Mouse (Mus musculus) olfactory bulb, adult 2 months (tissue): ENCODE data around the gene Ttc9c. TPM values are rescaled to one million over a fixed set of nuclear protein-coding genes. Genes with fewer than 3 reads are reported as not detected.
A peak's percentile ranks its signal among the peaks of the same experiment; 100 is the strongest.

Source experiments
- H3K27ac ChIP-seq: fragments of 200-500 bp; 2 replicates; pipeline ENCODE4 v1.5.1; 2012; ENCODE audit warnings: low read depth, low read length; ENCODE audit not compliant: insufficient read depth
- H3K4me1 ChIP-seq: fragments of 200-500 bp; 2 replicates; pipeline ENCODE4 v1.6.1; 2012; ENCODE audit warnings: low read length; ENCODE audit not compliant: control insufficient read depth, insufficient read depth
- H3K4me3 ChIP-seq: fragments of 200-500 bp; 2 replicates; pipeline ENCODE4 v1.5.1; 2012; ENCODE audit warnings: mild to moderate bottlenecking, low read depth, low read length, moderate library complexity; ENCODE audit not compliant: insufficient read depth
- CTCF ChIP-seq: fragments of 200-500 bp; IDR thresholded peaks from 2 replicates; pipeline ENCODE4 v1.5.1; 2012; ENCODE audit warnings: low read depth, mild to moderate bottlenecking, low read length, moderate library complexity; ENCODE audit not compliant: insufficient read depth
- POLR2A ChIP-seq: fragments of 200-500 bp; IDR thresholded peaks from 2 replicates; pipeline ENCODE4 v1.6.1; 2012; ENCODE audit warnings: mild to moderate bottlenecking, low read depth, low read length, moderate library complexity; ENCODE audit not compliant: insufficient read depth
- WGBS: fragments of 180-500 bp; shearing (Covaris S2); methylation state at CpG from one replicate; pipeline ENCODE4 v1.1.7; 2018; 5-methylcytosine and 5-hydroxymethylcytosine counted together
- polyA plus RNA-seq: library from polyadenylated mRNA; stranded (reverse); fragments of >200 nt; gene quantifications from 2 replicates; pipeline ENCODE4 v1.2.4, GENCODE M21; 2012; ENCODE audit warnings: low replicate concordance; ENCODE audit not compliant: missing spikeins, insufficient read depth, insufficient read length

Ttc9c gene
- polyA plus RNA-seq, 1 experiment = not detected

DNA sequence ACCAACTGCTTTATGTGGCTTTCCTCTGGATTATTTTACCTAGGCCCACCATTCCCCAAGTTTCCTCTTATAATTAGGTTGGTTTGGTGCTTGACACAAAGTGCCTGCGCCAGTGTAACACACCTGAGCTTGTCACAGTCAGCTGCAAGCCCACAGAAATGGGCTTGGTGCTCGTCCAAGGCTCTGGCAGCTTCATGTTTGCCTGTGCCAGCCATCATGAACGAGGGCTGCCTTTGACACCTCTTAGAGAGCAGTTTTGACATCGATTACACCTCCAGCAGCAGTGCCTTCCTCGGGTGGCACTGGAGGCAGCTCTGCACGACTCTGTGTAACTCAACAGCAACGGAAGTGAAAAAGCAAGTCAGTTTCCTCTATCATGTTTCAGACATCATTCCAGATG lies 29.0 kb downstream of the Ttc9c start:
- Histone ChIP-seq H3K4me1 (no peaks in the 10 kb centered on the region), H3K27ac (no peak overlapping the region), H3K4me3 (no peak overlapping the region)
- 73% methylated on average over 7 of the region's 7 CpGs for WGBS
- TF ChIP-seq CTCF (no peak), POLR2A (no peak)

DNA sequence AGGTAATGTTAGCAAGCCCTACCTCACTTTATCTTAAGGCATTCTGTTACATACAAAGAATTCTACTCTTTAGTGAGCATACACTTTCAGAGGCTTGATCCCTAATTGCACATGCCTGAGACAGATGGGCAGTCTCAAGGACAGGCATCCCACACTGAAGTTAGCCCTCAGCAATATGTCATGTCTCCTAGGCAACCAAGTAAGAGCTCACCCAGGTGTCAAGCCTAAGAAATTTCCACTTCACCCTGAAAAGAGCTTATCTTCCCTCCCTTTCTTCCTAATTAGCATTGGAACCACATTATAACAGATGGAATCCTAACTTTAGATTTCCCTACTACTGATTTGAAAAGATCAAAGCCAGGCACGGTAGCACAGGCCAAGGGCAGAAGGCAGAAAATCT lies 30.0 kb downstream of the Ttc9c start:
- no peak overlapping the region for H3K4me3 ChIP-seq
- no peak overlapping the region for H3K27ac ChIP-seq
- no peak for TF ChIP-seq CTCF
- no peak for TF ChIP-seq POLR2A
- 38% methylated on average over 1 of the region's 1 CpGs for WGBS
- H3K4me1 ChIP-seq = no peaks in the 10 kb centered on the region

DNA sequence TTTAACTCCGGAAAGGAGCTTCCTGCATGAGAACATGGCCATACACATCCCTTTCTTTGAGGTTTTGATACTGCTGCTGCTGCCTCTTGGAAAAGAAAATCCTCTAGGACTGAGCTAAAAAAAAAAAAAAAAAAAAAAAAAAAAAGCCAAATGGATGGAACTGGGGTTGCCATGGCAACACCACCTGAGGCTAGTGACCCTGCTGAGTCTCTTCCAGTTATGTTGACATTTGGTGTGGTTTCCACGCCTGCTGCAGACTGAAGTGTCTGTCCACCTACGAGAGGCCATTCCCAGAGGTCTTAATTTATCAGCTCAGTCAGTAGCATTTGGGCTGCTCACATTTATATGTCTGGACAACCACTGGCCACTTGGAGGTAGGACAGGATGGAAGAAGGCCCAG lies 30.6 kb downstream of the Ttc9c start:
- Histone ChIP-seq H3K27ac (no peak overlapping the region), H3K4me3 (no peak overlapping the region), H3K4me1 (no peaks in the 10 kb centered on the region)
- no peak for TF ChIP-seq CTCF
- no peak for TF ChIP-seq POLR2A
- 33% methylated on average over 3 of the region's 3 CpGs for WGBS

DNA sequence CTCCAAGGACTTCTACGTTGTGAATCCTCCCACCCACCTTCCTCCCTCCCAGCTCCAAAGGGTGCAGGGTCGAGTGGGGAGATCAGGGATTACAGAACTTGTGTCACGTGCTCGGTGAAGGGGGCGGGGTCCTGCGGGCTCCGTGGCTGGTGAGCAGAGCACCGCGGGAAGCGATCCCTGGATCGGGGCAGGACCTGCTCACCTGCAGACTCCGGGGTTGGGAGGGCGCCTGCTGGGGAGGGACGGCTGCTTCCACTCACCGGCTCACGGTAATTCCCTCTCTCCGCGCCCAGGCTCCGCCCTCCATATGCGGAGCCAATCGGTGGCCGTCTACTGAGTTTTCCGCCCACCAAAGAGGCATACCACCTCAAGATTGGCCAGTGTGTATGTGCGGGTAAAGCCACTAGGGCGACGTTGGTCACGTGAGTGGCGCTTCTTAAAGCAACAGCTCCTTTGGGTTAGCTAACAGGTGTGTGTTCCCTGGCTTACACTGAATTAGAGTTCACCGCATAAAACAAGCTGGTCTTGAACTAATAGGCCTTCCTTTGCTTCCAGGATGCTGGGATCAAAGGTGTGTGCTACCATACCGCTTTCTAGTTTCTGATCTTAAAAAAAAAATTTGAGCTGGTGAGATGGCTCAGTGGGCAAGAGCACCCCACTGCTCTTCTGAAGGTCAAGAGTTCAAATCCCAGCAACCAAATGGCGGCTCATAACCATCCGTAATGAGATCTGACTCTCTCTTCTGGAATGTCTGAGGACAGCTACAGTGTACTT lies 32.9 kb downstream of the Ttc9c start, which contains the start of gene Taf6l:
Gene Taf6l (minus strand): TSS at position 410 of the 774 bp plus-strand sequence.
- Histone ChIP-seq H3K4me1 (no peaks in the 10 kb centered on the region), H3K4me3 (peak within 1 kb of the TSS; percentile 80), H3K27ac (no peak within 1 kb of the TSS)
- TF ChIP-seq CTCF (no peak), POLR2A (no peak)
- under 1% methylated on average over 32 of the region's 32 CpGs for WGBS

DNA sequence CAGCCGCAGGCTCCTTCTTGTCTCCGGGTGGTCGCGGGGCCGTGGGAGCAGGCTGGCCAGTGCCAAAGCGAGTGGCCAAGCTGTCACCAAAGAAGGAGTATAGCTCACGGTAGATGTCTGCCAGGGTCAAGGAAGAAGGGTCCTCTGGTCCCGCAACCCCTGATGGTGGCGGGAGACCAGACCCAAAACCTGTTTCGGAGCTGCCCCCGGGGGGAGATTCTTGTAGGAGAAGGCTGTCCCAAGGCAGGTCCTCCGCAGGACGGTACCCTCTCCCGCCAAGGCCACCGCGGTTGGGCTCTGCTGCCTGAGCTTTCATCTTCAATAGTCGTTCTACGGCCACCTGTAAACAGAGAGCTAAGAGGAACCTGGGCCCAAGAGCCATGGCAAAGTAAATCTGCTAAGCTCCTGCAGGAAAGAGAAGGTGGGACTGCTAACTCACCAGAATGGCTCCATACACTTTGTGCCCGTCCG lies 44.1 kb downstream of the Ttc9c start:
- Histone ChIP-seq H3K4me3 (peak overlapping the region; percentile 91), H3K4me1 (peaks cover 16% of the 10 kb centered on the region), H3K27ac (peak overlapping the region; percentile 88)
- TF ChIP-seq CTCF = no peak
- TF ChIP-seq POLR2A = no peak
- 3% methylated on average over 20 of the region's 20 CpGs for WGBS

DNA sequence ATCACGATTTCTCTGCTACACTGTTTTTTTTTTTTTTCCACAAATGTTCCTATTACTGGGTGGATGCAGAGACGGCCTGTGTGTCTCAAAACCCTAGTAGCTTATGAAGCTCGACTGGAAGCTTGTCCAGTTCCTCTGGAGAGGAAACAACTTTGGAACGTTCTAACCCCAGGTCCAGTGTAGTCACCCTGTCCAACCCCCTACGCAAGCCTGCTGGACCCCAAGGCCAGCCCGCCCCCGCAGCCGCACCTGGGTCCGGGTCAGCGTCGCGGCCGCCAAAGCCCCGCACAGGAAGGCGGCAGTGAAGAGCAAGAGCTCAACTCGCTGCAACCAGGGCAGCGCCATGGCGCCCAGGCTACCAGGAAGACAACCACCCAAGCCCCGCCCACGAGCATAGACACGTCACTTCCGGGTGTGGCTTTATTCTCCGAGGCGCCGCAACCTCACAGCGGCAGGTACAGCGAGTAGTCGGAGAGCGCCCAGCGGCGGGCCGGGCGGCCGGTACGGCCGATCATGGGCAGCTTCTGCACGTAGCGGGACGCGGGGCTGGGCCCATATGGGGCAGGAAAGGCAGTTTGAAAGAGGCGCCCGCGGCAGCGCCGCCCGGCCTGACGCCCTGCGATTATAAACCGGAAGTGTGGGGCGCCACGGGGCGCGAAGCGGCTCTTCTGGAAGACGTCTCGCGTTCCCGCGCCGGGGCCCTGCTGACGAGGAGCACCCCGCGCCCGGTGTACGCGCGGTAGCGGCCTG lies 44.9 kb downstream of the Ttc9c start, which contains the start of gene Tmem179b:
Gene Tmem179b (minus strand): TSS at position 382 of the 750 bp plus-strand sequence.
- under 1% methylated on average over 68 of the region's 68 CpGs for WGBS
- Histone ChIP-seq H3K27ac (peak within 1 kb of the TSS; percentile 88), H3K4me3 (peak within 1 kb of the TSS; percentile 91), H3K4me1 (peaks cover 16% of the 10 kb centered on the region)
- TF ChIP-seq CTCF (no peak), POLR2A (peak; percentile 95)

DNA sequence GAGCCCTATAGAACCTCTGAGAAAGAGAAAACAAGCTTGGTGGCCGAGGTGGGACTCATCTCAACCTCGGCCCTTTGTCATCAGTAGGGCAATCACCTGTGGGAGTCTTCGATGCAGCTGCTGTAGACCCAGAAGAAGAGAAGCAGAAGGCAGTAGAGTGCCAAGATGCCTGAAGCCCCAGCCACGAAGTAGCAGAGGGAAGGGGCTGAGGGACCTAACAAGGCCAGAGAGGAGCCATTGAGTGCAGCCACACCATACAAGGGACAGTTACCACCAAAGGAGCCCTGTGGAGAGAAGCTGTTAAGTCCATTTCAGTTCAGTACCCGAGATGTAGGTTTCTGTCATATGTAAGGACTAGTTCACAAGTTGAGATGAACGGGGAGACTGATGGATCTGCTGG lies 45.7 kb downstream of the Ttc9c start:
- no peak overlapping the region for H3K27ac ChIP-seq
- TF ChIP-seq POLR2A (no peak), CTCF (no peak)
- peaks cover 16% of the 10 kb centered on the region for H3K4me1 ChIP-seq
- H3K4me3 ChIP-seq = no peak overlapping the region
- 60% methylated on average over 6 of the region's 6 CpGs for WGBS

DNA sequence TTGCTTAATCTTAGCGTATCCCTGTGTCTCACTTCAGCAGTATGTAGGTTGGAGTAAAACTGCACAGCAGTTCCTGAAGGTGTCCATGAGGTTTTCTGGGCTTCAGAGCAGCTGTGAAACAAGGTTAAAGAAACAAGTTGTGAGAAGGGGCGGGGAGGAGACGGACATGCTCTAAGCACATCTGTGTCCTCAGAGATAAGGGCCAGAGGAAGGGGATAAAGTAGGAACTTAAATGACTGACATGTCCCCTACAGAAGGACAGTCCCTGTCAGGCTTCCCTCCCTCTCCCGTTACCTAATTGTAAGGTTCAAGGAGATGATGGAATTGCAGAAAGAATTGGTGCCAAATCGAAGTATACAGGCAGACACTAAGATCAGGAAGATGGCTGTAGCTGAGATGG lies 46.1 kb downstream of the Ttc9c start:
- WGBS = 77% methylated on average over 5 of the region's 5 CpGs
- peaks cover 16% of the 10 kb centered on the region for H3K4me1 ChIP-seq
- TF ChIP-seq POLR2A = no peak
- no peak for TF ChIP-seq CTCF
- H3K4me3 ChIP-seq = no peak overlapping the region
- H3K27ac ChIP-seq = no peak overlapping the region

DNA sequence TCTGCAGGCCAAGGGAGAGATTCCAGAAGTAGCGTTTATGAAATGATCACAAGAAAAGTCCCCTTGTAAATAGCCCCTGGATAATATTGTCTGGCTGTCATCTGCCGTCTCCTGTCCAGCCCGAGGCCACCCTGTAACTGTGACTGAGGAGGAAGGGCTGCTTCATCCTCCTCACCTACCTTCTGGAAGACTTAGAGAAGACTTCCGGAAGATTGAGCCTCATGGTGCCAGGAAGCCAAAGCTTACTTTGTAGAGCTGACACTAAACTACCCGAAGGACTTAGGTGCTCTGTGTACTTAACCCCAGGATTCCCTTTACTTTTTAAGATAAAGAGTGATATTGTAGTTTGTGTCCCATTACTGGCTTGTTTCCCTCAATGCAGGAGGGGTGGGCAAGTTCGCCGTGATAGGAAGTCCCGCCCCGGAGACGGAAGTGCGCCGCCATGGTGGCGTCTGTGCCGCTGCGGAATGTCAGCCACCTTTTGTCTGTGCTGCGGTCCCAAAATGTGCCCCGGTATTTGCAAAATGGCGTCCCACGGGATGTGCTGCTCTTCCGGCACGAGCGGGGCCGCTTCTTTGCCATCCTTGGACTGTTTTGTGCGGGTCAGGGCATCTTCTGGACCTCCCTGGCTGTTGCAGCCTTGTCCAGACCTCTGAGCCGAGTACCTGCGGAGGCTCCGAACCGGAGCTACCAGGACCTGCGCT lies 48.4 kb downstream of the Ttc9c start, which contains the start of gene Tmem223:
Gene Tmem223 (plus strand): TSS at position 430 of the 704 bp plus-strand sequence.
- Histone ChIP-seq H3K4me1 (peaks cover 16% of the 10 kb centered on the region), H3K27ac (peak within 1 kb of the TSS; percentile 71), H3K4me3 (peak within 1 kb of the TSS; percentile 69)
- 17% methylated on average over 29 of the region's 29 CpGs for WGBS
- TF ChIP-seq CTCF (no peak), POLR2A (peak; percentile 86)
